ENCODE assay signal across 10 mouse cellular contexts in genomic region chr8:125078771-125079384, GRCm38 (mm10). TPM values are rescaled to one million over a fixed set of nuclear protein-coding genes. Genes with fewer than 3 reads are reported as not detected.
DNase-seq lines count a peak whose midpoint lies in the region; ATAC-seq and TF ChIP-seq lines count a peak whose summit lies in the region.
"Had no signal": no experiment of that assay in that cellular context is flagged by ENCODE, and none has a peak within 500 bp of the region (broad histone marks: within the 10 kb centered on the region; RNA-seq: fewer than 3 reads in every experiment).

No protein-coding gene starts in this region.

- H3K4me3 ChIP-seq in midbrain, embryonic 13.5 days (replicated peaks): no peak overlapping the region
- no peak overlapping the region for H3K4me3 ChIP-seq in midbrain, embryonic 11.5 days (ENCODE audit: low read depth, low read length)
- H3K4me3 ChIP-seq in embryonic facial prominence, embryonic 10.5 days: no peak overlapping the region
- no peak overlapping the region for H3K4me3 ChIP-seq in hindbrain, embryonic 12.5 days
- H3K4me3 ChIP-seq in small intestine, adult 2 months (ENCODE audit: low read depth, low read length): no peak overlapping the region
- H3K4me3 ChIP-seq: erythroblast, embryonic 14.5 days had no signal

- no peak for TF ChIP-seq CTCF in small intestine, adult 2 months (IDR thresholded peaks at IDR 0.05; ENCODE audit: extremely low read depth, insufficient read length, insufficient replicate concordance, low read depth, low read length)

- no peak overlapping the region for H3K9ac ChIP-seq in midbrain, embryonic 13.5 days (replicated peaks)
- H3K9ac ChIP-seq in midbrain, embryonic 11.5 days (ENCODE audit: low read length): no peak overlapping the region
- H3K9ac ChIP-seq in hindbrain, embryonic 12.5 days: no peak overlapping the region

- H3K4me2 ChIP-seq in midbrain, embryonic 13.5 days (replicated peaks): no peak overlapping the region
- H3K4me2 ChIP-seq in midbrain, embryonic 11.5 days: no peak overlapping the region
- H3K4me2 ChIP-seq in hindbrain, embryonic 12.5 days (replicated peaks): no peak overlapping the region

- H3K27me3 ChIP-seq in midbrain, embryonic 13.5 days: no peaks in the 10 kb centered on the region
- H3K27me3 ChIP-seq in midbrain, embryonic 11.5 days (ENCODE audit: control insufficient read depth, insufficient read depth, low read length): no peaks in the 10 kb centered on the region
- H3K27me3 ChIP-seq in embryonic facial prominence, embryonic 10.5 days (replicated peaks; ENCODE audit: low read depth, poor library complexity, severe bottlenecking): no peaks in the 10 kb centered on the region
- H3K27me3 ChIP-seq in hindbrain, embryonic 12.5 days: no peaks in the 10 kb centered on the region
- no peaks in the 10 kb centered on the region for H3K27me3 ChIP-seq in small intestine, adult 2 months (ENCODE audit: control insufficient read depth, insufficient read depth, low read length)

- no peak overlapping the region for H3K27ac ChIP-seq in midbrain, embryonic 13.5 days
- H3K27ac ChIP-seq in midbrain, embryonic 11.5 days (ENCODE audit: low read depth, low read length): no peak overlapping the region
- 0 out of 2 replicates have a peak overlapping the region, but pooled peaks have one; percentile 3 for H3K27ac ChIP-seq in embryonic facial prominence, embryonic 10.5 days (replicated peaks)
- peak overlapping the region; percentile 18 for H3K27ac ChIP-seq in hindbrain, embryonic 12.5 days
- H3K27ac ChIP-seq in small intestine, adult 2 months (ENCODE audit: insufficient read depth, low read depth, low read length): 0 out of 2 replicates have a peak overlapping the region, but pooled peaks have one; percentile 4
- H3K27ac ChIP-seq: macrophage had no signal

- DNase-seq in midbrain, embryonic 11.5 days (ENCODE audit: low spot score, missing footprints): no peak
- no peak for DNase-seq in embryonic facial prominence, embryonic 10.5 days (ENCODE audit: low spot score)
- peak; percentile 69 to 75 for DNase-seq in left cerebral cortex, postnatal 10 days (ENCODE audit: extremely low spot score in 1 of 2, low spot score in 2 of 2)
- no peak for DNase-seq in thymus, postnatal 14 days

- intact Hi-C loops in left cerebral cortex, postnatal 10 days (cut with DNase I): loop anchor here (10.0 kb wide), 1 partner anchor 486 kb away; the partner anchor contains the start of gene Sipa1l2

- no peak for TF ChIP-seq POLR2A in small intestine, adult 2 months (IDR thresholded peaks at IDR 0.05; ENCODE audit: low read depth, low read length)

- no peaks in the 10 kb centered on the region for H3K36me3 ChIP-seq in midbrain, embryonic 13.5 days
- H3K36me3 ChIP-seq in midbrain, embryonic 11.5 days (ENCODE audit: control insufficient read depth, insufficient read depth, low read length): no peaks in the 10 kb centered on the region
- H3K36me3 ChIP-seq in embryonic facial prominence, embryonic 10.5 days (replicated peaks): no peaks in the 10 kb centered on the region
- H3K36me3 ChIP-seq in hindbrain, embryonic 12.5 days: no peaks in the 10 kb centered on the region
- no peaks in the 10 kb centered on the region for H3K36me3 ChIP-seq in small intestine, adult 2 months (ENCODE audit: control insufficient read depth, insufficient read depth, low read length)

- ATAC-seq in midbrain, embryonic 13.5 days: peak; percentile 48; the same call in 1 of the 2 replicates
- no peak for ATAC-seq in midbrain, embryonic 11.5 days (ENCODE audit: low FRiP score)
- ATAC-seq in hindbrain, embryonic 12.5 days (ENCODE audit: low FRiP score): peak; percentile 26; the same call in 1 of the 2 replicates
- ATAC-seq in monocyte, adult 5-6 weeks (replicated peaks; ENCODE audit: insufficient number of reproducible peaks, low FRiP score, low TSS enrichment, poor library complexity, severe bottlenecking): no peak

- WGBS in midbrain, embryonic 13.5 days: 39% methylated on average over 9 of the region's 9 CpGs
- 67% methylated on average over 9 of the region's 9 CpGs for WGBS in midbrain, embryonic 11.5 days
- 69% methylated on average over 9 of the region's 9 CpGs for WGBS in embryonic facial prominence, embryonic 10.5 days
- 54% methylated on average over 9 of the region's 9 CpGs for WGBS in hindbrain, embryonic 12.5 days
- WGBS in small intestine, adult 2 months: 16% methylated on average over 9 of the region's 9 CpGs

- peaks cover 26% of the 10 kb centered on the region for H3K4me1 ChIP-seq in midbrain, embryonic 13.5 days (replicated peaks)
- peaks cover 3% of the 10 kb centered on the region; the same call in 1 of the 2 replicates for H3K4me1 ChIP-seq in midbrain, embryonic 11.5 days (ENCODE audit: control insufficient read depth, insufficient read depth, low read length)
- H3K4me1 ChIP-seq in embryonic facial prominence, embryonic 10.5 days: peaks cover 33% of the 10 kb centered on the region
- H3K4me1 ChIP-seq in hindbrain, embryonic 12.5 days: peaks cover 19% of the 10 kb centered on the region
- peaks cover 16% of the 10 kb centered on the region; the same call in 1 of the 2 replicates for H3K4me1 ChIP-seq in small intestine, adult 2 months (ENCODE audit: control insufficient read depth, insufficient read depth, insufficient read length, low read length)

- no peaks in the 10 kb centered on the region for H3K9me3 ChIP-seq in midbrain, embryonic 13.5 days
- no peaks in the 10 kb centered on the region for H3K9me3 ChIP-seq in midbrain, embryonic 11.5 days (ENCODE audit: control insufficient read depth, low read length)
- H3K9me3 ChIP-seq in embryonic facial prominence, embryonic 10.5 days: no peaks in the 10 kb centered on the region
- no peaks in the 10 kb centered on the region for H3K9me3 ChIP-seq in hindbrain, embryonic 12.5 days (replicated peaks)

RNA-seq across cellular contexts. Expression of gene Disc1, which starts 24.9 kb away (rescaled TPM):
- polyA plus RNA-seq in midbrain, embryonic 13.5 days (2015; fragmentation: Nextera tagmentation; extraction: Ambion mirVana): 1.00 and 1.3 TPM in 2 replicates
- 0.82 and 0.87 TPM in 2 replicates for polyA plus RNA-seq in midbrain, embryonic 11.5 days (2014; fragmentation: Nextera tagmentation; extraction: Ambion mirVana)
- polyA plus RNA-seq in embryonic facial prominence, embryonic 10.5 days (2016; fragmentation: Nextera tagmentation; extraction: Ambion mirVana): 1.7 and 2.3 TPM in 2 replicates
- 2.7 and 2.8 TPM in 2 replicates for polyA plus RNA-seq in hindbrain, embryonic 12.5 days (2016; fragmentation: Nextera tagmentation; extraction: Ambion mirVana)
- total RNA-seq in left cerebral cortex, postnatal 10 days (2021): 1 to 10 TPM; 1.9 to 3.1 TPM
- polyA plus RNA-seq in small intestine, adult 2 months (2012; rRNA removed): 0.28 and 0.32 TPM in 2 replicates
- 3.9 to 11.4 TPM (median 7.1 TPM) in 3 replicates for total RNA-seq in monocyte, adult 5-6 weeks (2017)
- polyA plus RNA-seq: erythroblast, embryonic 14.5 days had no signal

Comparison
In these comparisons a context has a peak if more than half of its experiments do, and no peak if none do; other contexts are left out.
1. ATAC-seq: peak in midbrain, embryonic 13.5 days (single experiment) and hindbrain, embryonic 12.5 days (single experiment); none in midbrain, embryonic 11.5 days (single experiment) and monocyte, adult 5-6 weeks (single experiment).
2. H3K27ac ChIP-seq: peak in embryonic facial prominence, embryonic 10.5 days (single experiment), hindbrain, embryonic 12.5 days (single experiment) and small intestine, adult 2 months (single experiment); none in midbrain, embryonic 13.5 days (single experiment) and midbrain, embryonic 11.5 days (single experiment).
3. DNase-seq: peak in left cerebral cortex, postnatal 10 days (2 of 2); none in midbrain, embryonic 11.5 days (single experiment), embryonic facial prominence, embryonic 10.5 days (single experiment) and thymus, postnatal 14 days (single experiment).